Mouse (Mus musculus): ENCODE results near the gene Hist2h4. TPM values are rescaled to one million over a fixed set of nuclear protein-coding genes. Genes with fewer than 3 reads are reported as not detected.

Gene Hist2h4
- polyA plus RNA-seq, 1 experiment from 2014 or later: 2.1 TPM

GRCm38 (mm10) chr3:96236834-96237334 is 26.2 kb downstream of the Hist2h4 start:
- H3K27me3 ChIP-seq (ENCODE audit: insufficient read depth, poor library complexity, severe bottlenecking): no peaks in the 10 kb centered on the region
- 77% methylated on average over 4 of the region's 4 CpGs for WGBS
- H3K27ac ChIP-seq: peak overlapping the region; percentile 84; the same call in 1 of the 2 replicates
- DNase-seq (ENCODE audit: low spot score): peak; percentile 77
- H3K9me3 ChIP-seq: no peaks in the 10 kb centered on the region
- H3K4me3 ChIP-seq: peak overlapping the region; percentile 64
- peaks cover 15% of the 10 kb centered on the region; the same call in 1 of the 2 replicates for H3K4me1 ChIP-seq
- H3K36me3 ChIP-seq: no peaks in the 10 kb centered on the region

DNA sequence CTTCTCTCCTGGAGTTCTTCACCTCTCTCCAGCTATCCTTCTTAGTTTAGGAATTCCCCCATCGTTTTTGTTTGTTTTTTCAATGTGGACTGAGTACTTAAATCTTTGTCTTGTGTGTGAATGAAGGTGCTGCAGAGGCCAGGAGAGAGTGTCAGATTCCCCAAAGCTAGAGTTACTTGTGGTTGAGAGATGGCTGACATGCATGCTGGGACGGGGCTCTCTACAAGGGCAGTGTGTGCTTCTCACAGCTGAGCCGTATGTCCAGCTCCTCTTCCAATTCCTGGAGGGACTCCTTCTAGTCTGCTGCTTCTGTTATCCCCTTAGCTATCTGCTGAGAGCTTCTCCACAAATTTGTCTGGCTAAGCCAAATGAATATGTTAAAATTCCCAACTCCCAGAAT is 27.3 kb downstream of the Hist2h4 start:
- no peaks in the 10 kb centered on the region for H3K36me3 ChIP-seq
- DNase-seq (ENCODE audit: low spot score): no peak
- no peak overlapping the region for H3K27ac ChIP-seq
- H3K9me3 ChIP-seq: no peaks in the 10 kb centered on the region
- H3K4me1 ChIP-seq: peaks cover 17% of the 10 kb centered on the region; the same call in 1 of the 2 replicates
- WGBS: 47% methylated on average over 3 of the region's 3 CpGs
- H3K27me3 ChIP-seq (ENCODE audit: insufficient read depth, poor library complexity, severe bottlenecking): no peaks in the 10 kb centered on the region
- no peak overlapping the region for H3K4me3 ChIP-seq

DNA sequence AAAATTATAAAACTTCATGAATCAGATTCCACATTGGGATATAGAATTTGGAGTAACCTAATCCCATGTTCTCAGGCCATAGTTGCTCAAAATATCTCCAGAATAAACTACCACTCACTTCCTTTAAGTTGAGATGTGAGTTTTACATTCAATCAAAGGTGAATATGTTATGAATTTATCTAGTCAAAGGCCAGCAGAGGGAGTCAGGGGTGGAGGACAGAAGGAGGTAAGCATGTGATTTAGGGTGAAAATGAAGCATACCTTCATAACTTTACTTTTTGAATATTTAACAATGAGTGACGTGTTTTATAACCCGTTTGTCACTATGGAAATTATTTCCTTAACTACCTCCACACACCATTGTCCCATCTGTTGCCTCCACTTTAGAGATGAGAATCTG is 28.2 kb downstream of the Hist2h4 start:
- no peaks in the 10 kb centered on the region for H3K9me3 ChIP-seq

DNA sequence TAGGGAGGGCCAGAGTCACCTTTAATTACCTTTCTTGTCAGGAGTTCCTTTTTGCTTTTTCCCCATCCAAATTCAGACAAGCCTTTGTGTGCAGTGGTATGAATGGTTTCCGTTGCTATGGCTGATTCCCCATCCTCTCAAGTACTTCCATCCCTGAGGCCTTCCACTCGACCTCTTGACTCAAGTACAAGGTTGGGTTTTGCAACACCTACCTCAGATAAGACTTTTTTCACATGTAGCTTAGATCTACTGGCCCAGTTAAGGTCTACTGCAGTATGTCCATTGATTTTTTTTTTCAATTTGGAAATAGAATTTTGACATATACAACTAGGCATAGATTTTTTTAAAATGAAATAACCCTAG is 31.4 kb downstream of the Hist2h4 start:
- H3K9me3 ChIP-seq: no peaks in the 10 kb centered on the region
- WGBS: 49% methylated on average over 2 of the region's 2 CpGs
- H3K27ac ChIP-seq: no peak overlapping the region
- H3K36me3 ChIP-seq: no peaks in the 10 kb centered on the region
- H3K4me3 ChIP-seq: no peak overlapping the region
- DNase-seq (ENCODE audit: low spot score): no peak
- no peaks in the 10 kb centered on the region for H3K27me3 ChIP-seq (ENCODE audit: insufficient read depth, poor library complexity, severe bottlenecking)
- H3K4me1 ChIP-seq: peaks cover 12% of the 10 kb centered on the region

More for the DNA sequence above, 28.2 kb downstream of the Hist2h4 start:
- Histone ChIP-seq H3K27ac (no peak overlapping the region), H3K27me3 (ENCODE audit: insufficient read depth, poor library complexity, severe bottlenecking) (no peaks in the 10 kb centered on the region), H3K4me3 (no peak overlapping the region), H3K4me1 (peaks cover 14% of the 10 kb centered on the region; the same call in 1 of the 2 replicates), H3K36me3 (no peaks in the 10 kb centered on the region)
- WGBS: 74% methylated on average over 2 of the region's 2 CpGs
- DNase-seq (ENCODE audit: low spot score): no peak

DNA sequence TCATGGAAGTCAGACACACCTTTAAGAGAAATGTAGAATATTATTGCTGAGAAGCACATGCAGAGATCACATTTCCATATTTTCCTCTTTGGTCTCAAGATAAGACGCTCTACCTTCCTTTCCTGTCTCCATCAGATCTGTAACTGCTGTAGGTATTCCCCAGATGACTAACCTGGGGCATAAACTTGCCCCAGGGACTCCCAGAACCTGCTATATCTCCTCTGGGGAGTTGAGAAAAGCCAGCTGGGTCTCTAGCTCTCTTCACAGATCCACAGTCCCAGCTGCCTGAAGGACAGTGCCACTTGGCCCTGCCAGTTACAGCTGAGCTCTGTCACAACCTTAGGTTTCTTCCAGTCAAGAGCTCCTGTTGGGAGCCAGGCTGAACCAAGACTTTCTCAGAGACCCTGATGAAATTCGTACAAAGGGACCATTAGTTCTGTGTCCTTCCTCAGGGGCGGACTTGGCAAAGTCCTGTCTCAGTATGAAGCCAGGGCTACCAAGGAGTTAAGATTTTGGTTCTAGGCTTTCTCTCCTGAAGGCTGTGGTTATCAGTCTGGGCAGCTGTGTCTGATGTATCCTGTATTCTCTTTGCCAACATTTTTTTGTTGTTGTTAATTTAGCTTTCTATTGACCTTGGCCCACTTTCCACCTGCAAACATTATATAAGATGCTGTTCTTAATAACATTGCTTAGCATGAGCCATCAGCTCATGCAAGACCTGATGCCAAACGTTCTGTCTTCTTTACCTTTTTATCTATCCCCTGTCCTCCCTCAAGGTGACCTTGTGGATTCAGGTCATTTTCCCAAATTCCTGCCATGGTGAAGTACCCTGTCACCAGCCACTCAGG is 32.0 kb downstream of the Hist2h4 start:
- no peak overlapping the region for H3K27ac ChIP-seq
- no peaks in the 10 kb centered on the region for H3K27me3 ChIP-seq (ENCODE audit: insufficient read depth, poor library complexity, severe bottlenecking)
- no peaks in the 10 kb centered on the region for H3K36me3 ChIP-seq
- H3K4me3 ChIP-seq: no peak overlapping the region
- 64% methylated on average over 4 of the region's 4 CpGs for WGBS
- H3K9me3 ChIP-seq: no peaks in the 10 kb centered on the region
- H3K4me1 ChIP-seq: peaks cover 17% of the 10 kb centered on the region
- DNase-seq (ENCODE audit: low spot score): no peak

GRCm38 (mm10) chr3:96230404-96230803 is 32.7 kb downstream of the Hist2h4 start:
- no peaks in the 10 kb centered on the region for H3K27me3 ChIP-seq (ENCODE audit: insufficient read depth, poor library complexity, severe bottlenecking)
- no peaks in the 10 kb centered on the region for H3K36me3 ChIP-seq
- H3K27ac ChIP-seq: no peak overlapping the region
- WGBS: 64% methylated on average over 2 of the region's 2 CpGs
- no peak for DNase-seq (ENCODE audit: low spot score)
- H3K4me1 ChIP-seq: peaks cover 24% of the 10 kb centered on the region
- no peaks in the 10 kb centered on the region for H3K9me3 ChIP-seq
- no peak overlapping the region for H3K4me3 ChIP-seq

- H3K36me3 ChIP-seq: no peaks in the 10 kb centered on the region
- no peak overlapping the region for H3K4me3 ChIP-seq
- H3K27ac ChIP-seq: no peak overlapping the region
- H3K4me1 ChIP-seq: peaks cover 33% of the 10 kb centered on the region
- DNase-seq (ENCODE audit: low spot score): no peak
- no peaks in the 10 kb centered on the region for H3K27me3 ChIP-seq (ENCODE audit: insufficient read depth, poor library complexity, severe bottlenecking)
- WGBS: 58% methylated on average over 2 of the region's 2 CpGs
- H3K9me3 ChIP-seq: no peaks in the 10 kb centered on the region
Observed at GRCm38 (mm10) chr3:96228828-96229227, 34.3 kb downstream of the Hist2h4 start.

DNA sequence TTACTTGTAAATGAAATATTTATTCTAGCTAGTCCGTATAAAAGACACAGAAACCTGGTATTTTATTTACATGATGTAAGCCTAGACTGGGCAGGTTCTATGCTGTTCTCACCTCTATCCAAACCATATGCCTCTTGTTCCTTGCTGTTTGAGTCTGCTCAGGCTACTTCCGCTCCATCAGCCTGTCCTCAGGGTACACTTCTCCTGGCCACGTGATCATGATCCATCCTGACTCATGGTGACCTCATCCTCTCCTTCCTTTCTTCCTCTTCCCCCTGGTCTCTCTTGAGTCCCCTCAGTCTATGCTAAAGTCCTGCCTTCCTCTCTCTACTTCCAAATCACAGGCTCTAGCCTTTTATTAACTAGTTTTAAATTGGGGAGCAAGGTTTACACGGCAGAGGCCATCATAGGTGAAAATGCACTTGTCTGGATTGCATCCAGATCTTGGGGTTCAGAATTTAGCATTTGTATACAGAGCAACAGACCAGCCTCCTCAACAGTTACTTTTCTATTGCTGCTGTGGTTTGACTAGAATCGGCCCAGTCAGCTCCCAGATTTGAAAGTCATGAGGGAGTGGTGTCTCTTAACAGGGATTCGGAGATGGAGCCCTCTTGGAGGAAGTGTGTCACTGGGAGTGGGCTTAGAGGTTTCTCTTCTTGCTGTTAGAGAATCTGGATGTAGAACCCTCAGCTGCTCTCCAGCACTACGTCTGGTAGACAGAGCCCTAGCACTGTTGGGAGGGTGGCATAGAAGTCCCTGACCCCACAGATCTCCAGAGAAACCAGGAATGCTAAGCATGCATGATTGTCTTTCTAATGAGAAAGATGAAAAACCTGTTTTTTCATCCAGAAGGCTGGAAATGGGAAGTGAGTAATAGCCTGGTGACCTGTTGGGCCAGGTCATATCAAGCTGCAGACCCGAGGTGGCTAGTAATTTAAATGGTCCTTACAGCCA is 36.1 kb downstream of the Hist2h4 start:
- Histone ChIP-seq H3K4me3 (no peak overlapping the region), H3K9me3 (no peaks in the 10 kb centered on the region), H3K4me1 (peaks cover 39% of the 10 kb centered on the region), H3K27ac (0 out of 2 replicates have a peak overlapping the region, but pooled peaks have one; percentile 59), H3K36me3 (no peaks in the 10 kb centered on the region), H3K27me3 (ENCODE audit: insufficient read depth, poor library complexity, severe bottlenecking) (no peaks in the 10 kb centered on the region)
- no peak for DNase-seq (ENCODE audit: low spot score)
- WGBS: 69% methylated on average over 8 of the region's 8 CpGs

DNA sequence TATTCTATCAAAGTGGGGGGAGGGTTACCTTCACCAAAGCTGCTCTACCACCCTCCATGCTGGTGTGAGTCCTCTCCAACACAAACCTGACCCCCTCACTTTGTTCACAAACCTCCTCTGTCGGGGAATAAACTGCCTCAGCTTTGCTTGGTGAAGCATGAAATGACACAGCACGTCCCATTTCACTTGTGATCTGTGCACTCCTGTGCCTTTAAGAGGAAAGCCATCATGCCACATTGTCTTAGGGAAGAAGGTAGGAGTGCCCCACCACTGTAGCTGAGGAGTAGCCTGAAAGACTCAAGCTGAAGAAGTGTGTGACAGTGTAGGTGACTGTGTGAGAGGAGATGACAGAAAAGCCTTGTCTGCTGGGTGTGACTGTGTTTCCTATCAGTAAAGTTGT is 37.7 kb downstream of the Hist2h4 start:
- Histone ChIP-seq H3K9me3 (no peaks in the 10 kb centered on the region), H3K36me3 (no peaks in the 10 kb centered on the region), H3K27me3 (ENCODE audit: insufficient read depth, poor library complexity, severe bottlenecking) (no peaks in the 10 kb centered on the region), H3K27ac (peak overlapping the region; percentile 57; the same call in 1 of the 2 replicates), H3K4me3 (no peak overlapping the region), H3K4me1 (peaks cover 41% of the 10 kb centered on the region)
- 41% methylated on average over 2 of the region's 2 CpGs for WGBS
- DNase-seq (ENCODE audit: low spot score): no peak

- no peaks in the 10 kb centered on the region for H3K27me3 ChIP-seq (ENCODE audit: insufficient read depth, poor library complexity, severe bottlenecking)
- H3K36me3 ChIP-seq: no peaks in the 10 kb centered on the region
- peaks cover 48% of the 10 kb centered on the region for H3K4me1 ChIP-seq
- no peaks in the 10 kb centered on the region for H3K9me3 ChIP-seq
- no peak for DNase-seq (ENCODE audit: low spot score)
- no peak overlapping the region for H3K27ac ChIP-seq
- 91% methylated on average over 4 of the region's 4 CpGs for WGBS
- H3K4me3 ChIP-seq: no peak overlapping the region
Observed at GRCm38 (mm10) chr3:96222774-96223173, 40.3 kb downstream of the Hist2h4 start.

GRCm38 (mm10) chr3:96221640-96222038 is 41.5 kb downstream of the Hist2h4 start:
- H3K36me3 ChIP-seq: no peaks in the 10 kb centered on the region
- H3K9me3 ChIP-seq: no peaks in the 10 kb centered on the region
- H3K4me1 ChIP-seq: peaks cover 40% of the 10 kb centered on the region
- H3K27ac ChIP-seq: peak overlapping the region; percentile 94
- no peak for DNase-seq (ENCODE audit: low spot score)
- no peaks in the 10 kb centered on the region for H3K27me3 ChIP-seq (ENCODE audit: insufficient read depth, poor library complexity, severe bottlenecking)
- WGBS: 33% methylated on average over 9 of the region's 9 CpGs
- peak overlapping the region; percentile 71 for H3K4me3 ChIP-seq

DNA sequence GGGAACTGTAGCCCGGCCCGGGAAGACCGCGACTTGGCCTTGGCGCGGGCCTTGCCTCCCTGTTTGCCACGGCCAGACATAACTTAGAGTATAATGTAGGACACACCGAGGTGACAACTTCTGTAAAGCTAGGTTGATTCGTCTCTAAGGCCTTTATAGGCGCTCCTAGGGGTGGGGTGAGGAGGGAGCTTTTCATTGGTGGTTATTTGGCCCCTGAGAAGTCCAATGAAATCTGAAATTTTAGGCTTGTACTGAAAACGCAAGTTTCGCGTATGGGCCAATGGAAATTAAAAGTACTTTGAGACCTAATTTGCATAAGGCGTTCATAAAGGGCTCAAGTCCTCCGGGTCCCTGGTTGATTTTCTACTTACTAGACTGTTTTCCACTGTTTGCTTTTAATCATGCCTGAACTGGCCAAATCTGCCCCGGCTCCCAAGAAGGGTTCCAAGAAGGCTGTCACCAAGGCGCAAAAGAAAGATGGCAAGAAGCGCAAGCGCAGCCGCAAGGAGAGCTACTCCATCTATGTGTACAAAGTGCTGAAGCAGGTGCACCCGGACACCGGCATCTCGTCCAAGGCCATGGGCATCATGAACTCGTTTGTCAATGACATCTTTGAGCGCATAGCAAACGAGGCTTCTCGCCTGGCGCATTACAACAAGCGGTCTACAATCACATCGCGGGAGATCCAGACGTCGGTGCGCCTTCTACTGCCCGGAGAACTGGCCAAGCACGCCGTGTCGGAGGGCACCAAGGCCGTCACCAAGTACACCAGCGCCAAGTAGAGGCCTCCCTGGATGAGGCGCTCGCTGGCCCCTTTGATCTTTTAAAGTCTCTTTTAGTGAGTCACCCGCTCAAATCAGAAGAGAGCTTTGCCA is 42.1 kb downstream of the Hist2h4 start, which contains the start of the genes Hist2h2ac and Hist2h2be:
TSS of gene Hist2h2ac (minus strand) at position 116 of the 875 bp plus-strand sequence.
TSS of gene Hist2h2be (plus strand) at position 355 of the 875 bp plus-strand sequence.
- no peaks in the 10 kb centered on the region for H3K27me3 ChIP-seq (ENCODE audit: insufficient read depth, poor library complexity, severe bottlenecking)
- DNase-seq (ENCODE audit: low spot score): peak; percentile 95
- peak within 1 kb of the TSS; percentile 94 for H3K27ac ChIP-seq
- peaks cover 34% of the 10 kb centered on the region for H3K4me1 ChIP-seq
- peak within 1 kb of the TSS; percentile 71 for H3K4me3 ChIP-seq
- WGBS: under 1% methylated on average over 43 of the region's 43 CpGs
- no peaks in the 10 kb centered on the region for H3K9me3 ChIP-seq
- H3K36me3 ChIP-seq: no peaks in the 10 kb centered on the region

All from heart, embryonic 10.5 days (tissue).